Mouse (Mus musculus) hindbrain, embryonic 12.5 days (tissue): ENCODE results near the gene Trappc3. TPM values are rescaled to one million over a fixed set of nuclear protein-coding genes. Genes with fewer than 3 reads are reported as not detected.

ENCODE experiments used
- ATAC-seq: fragments of 200-750 bp; cut with Nextera tagmentation; 2 replicates; pipeline ENCODE4 v1.8.0; 2017; ENCODE audit warnings: moderate TSS enrichment; ENCODE audit not compliant: low FRiP score
- H3K27ac ChIP-seq: fragments of 300-500 bp; sonication (generic); 2 replicates; pipeline ENCODE4 v1.5.1; 2016; ENCODE audit warnings: mild to moderate bottlenecking
- H3K27me3 ChIP-seq: fragments of 300-500 bp; sonication (generic); 2 replicates; pipeline ENCODE4 v1.6.1; 2016; ENCODE audit warnings: mild to moderate bottlenecking
- H3K36me3 ChIP-seq: fragments of 300-500 bp; sonication (generic); 2 replicates; pipeline ENCODE4 v1.6.1; 2016; ENCODE audit warnings: mild to moderate bottlenecking
- H3K4me1 ChIP-seq: fragments of 300-500 bp; sonication (generic); 2 replicates; pipeline ENCODE4 v1.6.1; 2016
- H3K4me2 ChIP-seq: fragments of 300-500 bp; sonication (generic); replicated peaks from 2 replicates; pipeline ENCODE4 v1.6.1; 2016; ENCODE audit warnings: mild to moderate bottlenecking
- H3K4me3 ChIP-seq: fragments of 300-500 bp; sonication (generic); 2 replicates; pipeline ENCODE4 v1.5.1; 2016; ENCODE audit warnings: mild to moderate bottlenecking
- H3K9ac ChIP-seq: fragments of 300-500 bp; sonication (generic); 2 replicates; pipeline ENCODE4 v1.6.1; 2016; ENCODE audit warnings: mild to moderate bottlenecking, moderate library complexity
- H3K9me3 ChIP-seq: fragments of 300-500 bp; sonication (generic); replicated peaks from 2 replicates; pipeline ENCODE4 v1.6.1; 2016; ENCODE audit warnings: mild to moderate bottlenecking
- WGBS: fragments of 180-500 bp; shearing (Covaris S2); methylation state at CpG from one replicate; pipeline ENCODE4 v1.1.7; 2016; 5-methylcytosine and 5-hydroxymethylcytosine counted together
- polyA plus RNA-seq: library from polyadenylated mRNA; unstranded; fragments of >200 nt; fragmentation: Nextera tagmentation; extraction: Ambion mirVana; gene quantifications from 2 replicates; pipeline ENCODE4 v1.2.1, GENCODE M21; 2016

The Trappc3 gene
- polyA plus RNA-seq, 1 experiment from 2014 or later, result 109 TPM

- H3K27ac ChIP-seq, result peak overlapping the region; percentile 80; the same call in 1 of the 2 replicates
- no peak overlapping the region for H3K9ac ChIP-seq
- no peaks in the 10 kb centered on the region for H3K9me3 ChIP-seq
- H3K4me2 ChIP-seq, result peak overlapping the region; percentile 83; the same call in 1 of the 2 replicates
- WGBS, result 54% methylated on average over 7 of the region's 7 CpGs
- no peaks in the 10 kb centered on the region for H3K36me3 ChIP-seq
- no peaks in the 10 kb centered on the region for H3K27me3 ChIP-seq
- H3K4me3 ChIP-seq, result peak overlapping the region; percentile 66; the same call in 1 of the 2 replicates
- H3K4me1 ChIP-seq, result peaks cover 57% of the 10 kb centered on the region
- 0 out of 2 replicates have a peak, but pooled peaks have one; percentile 1 for ATAC-seq
Measured at GRCm38 (mm10) chr4:126261675-126262074, 450 bp upstream of the Trappc3 start.

GRCm38 (mm10) chr4:126269292-126269691, 7.2 kb downstream of the Trappc3 start:
- Histone ChIP-seq H3K27me3 (no peaks in the 10 kb centered on the region), H3K9ac (no peak overlapping the region), H3K4me3 (no peak overlapping the region), H3K4me2 (no peak overlapping the region), H3K36me3 (peaks cover 21% of the 10 kb centered on the region), H3K9me3 (no peaks in the 10 kb centered on the region), H3K4me1 (no peaks in the 10 kb centered on the region), H3K27ac (no peak overlapping the region)
- ATAC-seq, result no peak
- 75% methylated on average over 3 of the region's 3 CpGs for WGBS

GRCm38 (mm10) chr4:126273753-126274152, 11.6 kb downstream of the Trappc3 start:
- ATAC-seq, result no peak
- no peak overlapping the region for H3K4me2 ChIP-seq
- H3K9ac ChIP-seq, result no peak overlapping the region
- 70% methylated on average over 13 of the region's 13 CpGs for WGBS
- no peak overlapping the region for H3K27ac ChIP-seq
- peaks cover 10% of the 10 kb centered on the region for H3K4me1 ChIP-seq
- H3K9me3 ChIP-seq, result no peaks in the 10 kb centered on the region
- H3K36me3 ChIP-seq, result peaks cover 37% of the 10 kb centered on the region
- H3K27me3 ChIP-seq, result no peaks in the 10 kb centered on the region
- no peak overlapping the region for H3K4me3 ChIP-seq

GRCm38 (mm10) chr4:126275081-126275480, 13.0 kb downstream of the Trappc3 start:
- H3K9me3 ChIP-seq, result no peaks in the 10 kb centered on the region

GRCm38 (mm10) chr4:126275681-126276131, 13.6 kb downstream of the Trappc3 start:
- Histone ChIP-seq H3K4me2 (no peak overlapping the region), H3K36me3 (peaks cover 37% of the 10 kb centered on the region), H3K4me3 (no peak overlapping the region), H3K27ac (no peak overlapping the region), H3K9me3 (no peaks in the 10 kb centered on the region), H3K27me3 (no peaks in the 10 kb centered on the region), H3K9ac (no peak overlapping the region), H3K4me1 (peaks cover 16% of the 10 kb centered on the region)
- 90% methylated on average over 13 of the region's 13 CpGs for WGBS
- ATAC-seq, result no peak

More at GRCm38 (mm10) chr4:126275081-126275480, 13.0 kb downstream of the Trappc3 start:
- WGBS, result 93% methylated on average over 4 of the region's 4 CpGs
- ATAC-seq, result no peak
- no peak overlapping the region for H3K9ac ChIP-seq
- peaks cover 16% of the 10 kb centered on the region for H3K4me1 ChIP-seq
- H3K36me3 ChIP-seq, result peaks cover 37% of the 10 kb centered on the region
- no peak overlapping the region for H3K4me2 ChIP-seq
- H3K27me3 ChIP-seq, result no peaks in the 10 kb centered on the region
- no peak overlapping the region for H3K27ac ChIP-seq
- no peak overlapping the region for H3K4me3 ChIP-seq

GRCm38 (mm10) chr4:126277906-126278564, 15.9 kb downstream of the Trappc3 start:
- no peak overlapping the region for H3K4me3 ChIP-seq
- WGBS, result 12% methylated on average over 13 of the region's 13 CpGs
- peak; percentile 56; the same call in 1 of the 2 replicates for ATAC-seq
- H3K36me3 ChIP-seq, result peaks cover 28% of the 10 kb centered on the region
- peak overlapping the region; percentile 18 for H3K9ac ChIP-seq
- no peaks in the 10 kb centered on the region for H3K27me3 ChIP-seq
- peak overlapping the region; percentile 27; the same call in 1 of the 2 replicates for H3K4me2 ChIP-seq
- H3K27ac ChIP-seq, result peak overlapping the region; percentile 68
- no peaks in the 10 kb centered on the region for H3K9me3 ChIP-seq
- H3K4me1 ChIP-seq, result peaks cover 19% of the 10 kb centered on the region

- Histone ChIP-seq H3K36me3 (peaks cover 23% of the 10 kb centered on the region), H3K9me3 (no peaks in the 10 kb centered on the region), H3K4me2 (no peak overlapping the region), H3K4me1 (peaks cover 19% of the 10 kb centered on the region), H3K27me3 (peaks cover 3% of the 10 kb centered on the region; the same call in 1 of the 2 replicates), H3K27ac (peak overlapping the region; percentile 68), H3K4me3 (no peak overlapping the region), H3K9ac (peak overlapping the region; percentile 8; the same call in 1 of the 2 replicates)
- no peak for ATAC-seq
- WGBS, result 36% methylated on average over 9 of the region's 9 CpGs
Measured at GRCm38 (mm10) chr4:126278565-126278915, 16.4 kb downstream of the Trappc3 start.

GRCm38 (mm10) chr4:126278961-126279360, 16.8 kb downstream of the Trappc3 start:
- H3K36me3 ChIP-seq, result peaks cover 19% of the 10 kb centered on the region
- WGBS, result 51% methylated on average over 9 of the region's 9 CpGs
- H3K9ac ChIP-seq, result 0 out of 2 replicates have a peak overlapping the region, but pooled peaks have one; percentile 8
- no peak overlapping the region for H3K4me2 ChIP-seq
- peaks cover 7% of the 10 kb centered on the region for H3K27me3 ChIP-seq
- ATAC-seq, result no peak
- H3K27ac ChIP-seq, result peak overlapping the region; percentile 57; the same call in 1 of the 2 replicates
- H3K4me1 ChIP-seq, result peaks cover 19% of the 10 kb centered on the region
- no peaks in the 10 kb centered on the region for H3K9me3 ChIP-seq
- no peak overlapping the region for H3K4me3 ChIP-seq

GRCm38 (mm10) chr4:126281706-126282105, 19.6 kb downstream of the Trappc3 start:
- WGBS, result 56% methylated on average over 9 of the region's 9 CpGs

GRCm38 (mm10) chr4:126283582-126283981, 21.5 kb downstream of the Trappc3 start:
- Histone ChIP-seq H3K27ac (no peak overlapping the region), H3K4me2 (no peak overlapping the region), H3K9me3 (no peaks in the 10 kb centered on the region; the same call in 1 of the 2 replicates), H3K9ac (no peak overlapping the region), H3K4me3 (no peak overlapping the region), H3K36me3 (no peaks in the 10 kb centered on the region), H3K4me1 (peaks cover 30% of the 10 kb centered on the region), H3K27me3 (peaks cover 47% of the 10 kb centered on the region)
- 92% methylated on average over 8 of the region's 8 CpGs for WGBS
- ATAC-seq, result no peak

More at GRCm38 (mm10) chr4:126281706-126282105, 19.6 kb downstream of the Trappc3 start:
- Histone ChIP-seq H3K36me3 (no peaks in the 10 kb centered on the region), H3K9me3 (no peaks in the 10 kb centered on the region; the same call in 1 of the 2 replicates), H3K9ac (no peak overlapping the region), H3K4me2 (no peak overlapping the region), H3K4me1 (peaks cover 23% of the 10 kb centered on the region), H3K27ac (peak overlapping the region; percentile 37; the same call in 1 of the 2 replicates), H3K27me3 (peaks cover 28% of the 10 kb centered on the region), H3K4me3 (no peak overlapping the region)
- no peak for ATAC-seq

GRCm38 (mm10) chr4:126286492-126286891, 24.4 kb downstream of the Trappc3 start, which contains the start of gene Col8a2:
Col8a2 (plus strand) TSS chr4:126286793.
- peak within 1 kb of the TSS; percentile 55 for H3K4me2 ChIP-seq
- no peaks in the 10 kb centered on the region; the same call in 1 of the 2 replicates for H3K9me3 ChIP-seq
- peak within 1 kb of the TSS; percentile 23; the same call in 1 of the 2 replicates for H3K27ac ChIP-seq
- no peak for ATAC-seq
- H3K36me3 ChIP-seq, result no peaks in the 10 kb centered on the region
- H3K9ac ChIP-seq, result peak within 1 kb of the TSS; percentile 53
- H3K4me1 ChIP-seq, result peaks cover 29% of the 10 kb centered on the region
- peaks cover 63% of the 10 kb centered on the region for H3K27me3 ChIP-seq
- WGBS, result 2% methylated on average over 38 of the region's 42 CpGs
- peak within 1 kb of the TSS; percentile 40 for H3K4me3 ChIP-seq

- Histone ChIP-seq H3K36me3 (no peaks in the 10 kb centered on the region), H3K9ac (no peak overlapping the region; the same call in 1 of the 2 replicates), H3K27me3 (peaks cover 63% of the 10 kb centered on the region), H3K4me3 (peak overlapping the region; percentile 40), H3K9me3 (no peaks in the 10 kb centered on the region; the same call in 1 of the 2 replicates), H3K4me2 (peak overlapping the region; percentile 55), H3K4me1 (peaks cover 26% of the 10 kb centered on the region), H3K27ac (no peak overlapping the region)
- ATAC-seq, result no peak
- 25% methylated on average over 11 of the region's 11 CpGs for WGBS
Measured at GRCm38 (mm10) chr4:126287302-126287995, 25.3 kb downstream of the Trappc3 start.
